Mouse (Mus musculus) testis, adult 2 months (tissue): ENCODE measurements around the gene Cyp26b1. TPM values are rescaled to one million over a fixed set of nuclear protein-coding genes. Genes with fewer than 3 reads are reported as not detected.

Experiments
- H3K27ac ChIP-seq: fragments of 200-500 bp; 2 replicates; pipeline ENCODE4 v1.5.1; 2012; ENCODE audit warnings: low read depth, low read length; ENCODE audit not compliant: control insufficient read depth, insufficient read depth
- H3K27me3 ChIP-seq: fragments of 200-500 bp; 2 replicates; pipeline ENCODE4 v1.6.1; 2012; ENCODE audit warnings: mild to moderate bottlenecking, low read length, moderate library complexity; ENCODE audit not compliant: control insufficient read depth, insufficient read depth
- H3K36me3 ChIP-seq: fragments of 200-500 bp; 2 replicates; pipeline ENCODE4 v1.6.1; 2012; ENCODE audit warnings: mild to moderate bottlenecking, low read length; ENCODE audit not compliant: control insufficient read depth, insufficient read depth
- H3K4me1 ChIP-seq: fragments of 200-500 bp; 2 replicates; pipeline ENCODE4 v1.6.1; 2012; ENCODE audit warnings: low read length; ENCODE audit not compliant: control insufficient read depth, insufficient read depth
- H3K4me3 ChIP-seq: fragments of 200-500 bp; 2 replicates; pipeline ENCODE4 v1.5.1; 2012; ENCODE audit warnings: low read depth, mild to moderate bottlenecking, low read length, moderate library complexity, mixed read lengths; ENCODE audit not compliant: control insufficient read depth
- CTCF ChIP-seq: fragments of 200-500 bp; IDR thresholded peaks from 2 replicates; pipeline ENCODE4 v1.5.1; 2012; ENCODE audit warnings: low read depth, mild to moderate bottlenecking, inconsistent platforms, low read length, moderate library complexity; ENCODE audit not compliant: control insufficient read depth, insufficient read depth, insufficient replicate concordance
- POLR2A ChIP-seq: fragments of 200-500 bp; IDR thresholded peaks from 2 replicates; pipeline ENCODE4 v1.6.1; 2012; ENCODE audit warnings: low read depth, mild to moderate bottlenecking, inconsistent platforms, low read length, moderate library complexity; ENCODE audit not compliant: control insufficient read depth
- polyA plus RNA-seq: library from polyadenylated mRNA; depleted of rRNA; stranded (reverse); fragments of >200 nt; gene quantifications from 2 replicates; pipeline ENCODE4 v1.2.3, GENCODE M21; 2012

Gene Cyp26b1
- polyA plus RNA-seq, 1 experiment: 14.0 TPM

DNA sequence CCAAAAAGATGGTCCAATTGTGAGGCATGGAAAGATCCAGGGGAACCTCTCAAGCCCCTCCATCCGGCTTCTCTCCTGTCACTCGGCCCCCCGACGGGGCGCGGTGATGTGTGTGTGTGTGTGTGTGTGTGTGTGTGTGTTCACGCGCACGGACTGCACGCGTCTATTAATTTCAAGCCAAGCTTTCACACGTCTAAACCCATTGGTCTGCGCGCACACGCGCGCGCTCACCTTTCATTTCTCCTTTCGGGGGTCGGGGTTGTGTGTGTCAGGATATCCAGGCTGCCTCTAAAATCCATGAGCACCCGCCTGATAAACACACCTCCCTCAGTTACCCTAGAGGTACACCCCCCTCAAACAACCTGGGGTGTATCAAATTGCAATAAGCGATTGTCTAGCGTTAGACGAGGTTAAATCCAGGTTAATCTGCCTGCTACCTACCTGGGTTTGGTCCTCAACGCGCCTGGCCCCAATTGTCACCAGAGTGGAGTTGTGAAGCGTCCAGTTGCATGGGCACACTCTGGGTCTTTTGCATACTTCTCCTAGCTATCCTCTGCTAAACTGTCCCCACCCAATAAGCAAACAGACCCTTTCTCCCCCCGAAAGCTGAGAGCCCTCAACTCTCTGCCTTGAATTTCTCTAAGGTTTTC is 7.0 kb downstream of the Cyp26b1 start:
- peak overlapping the region; percentile 77 for H3K27ac ChIP-seq
- no peak for TF ChIP-seq CTCF
- no peak for TF ChIP-seq POLR2A
- H3K27me3 ChIP-seq: peaks cover 2% of the 10 kb centered on the region; the same call in 1 of the 2 replicates
- H3K4me3 ChIP-seq: peak overlapping the region; percentile 80
- H3K36me3 ChIP-seq: no peaks in the 10 kb centered on the region
- peaks cover 35% of the 10 kb centered on the region for H3K4me1 ChIP-seq

GRCm38 (mm10) chr6:84585686-84586300 is 7.9 kb downstream of the Cyp26b1 start:
- peaks cover 2% of the 10 kb centered on the region; the same call in 1 of the 2 replicates for H3K27me3 ChIP-seq
- H3K27ac ChIP-seq: peak overlapping the region; percentile 67
- peaks cover 35% of the 10 kb centered on the region for H3K4me1 ChIP-seq
- H3K36me3 ChIP-seq: no peaks in the 10 kb centered on the region
- TF ChIP-seq CTCF (no peak), POLR2A (no peak)
- peak overlapping the region; percentile 71 for H3K4me3 ChIP-seq

- no peak for TF ChIP-seq POLR2A
- no peak for TF ChIP-seq CTCF
- Histone ChIP-seq H3K27me3 (peaks cover 2% of the 10 kb centered on the region; the same call in 1 of the 2 replicates), H3K27ac (peak overlapping the region; percentile 79), H3K4me1 (peaks cover 35% of the 10 kb centered on the region), H3K36me3 (no peaks in the 10 kb centered on the region), H3K4me3 (peak overlapping the region; percentile 71)
Observed at GRCm38 (mm10) chr6:84584783-84585685, 8.7 kb downstream of the Cyp26b1 start.

GRCm38 (mm10) chr6:84583841-84584782 is 9.6 kb downstream of the Cyp26b1 start:
- Histone ChIP-seq H3K36me3 (no peaks in the 10 kb centered on the region), H3K27me3 (peaks cover 2% of the 10 kb centered on the region; the same call in 1 of the 2 replicates), H3K4me3 (peak overlapping the region; percentile 71), H3K27ac (peak overlapping the region; percentile 74), H3K4me1 (peaks cover 31% of the 10 kb centered on the region)
- TF ChIP-seq POLR2A (no peak), CTCF (no peak)

DNA sequence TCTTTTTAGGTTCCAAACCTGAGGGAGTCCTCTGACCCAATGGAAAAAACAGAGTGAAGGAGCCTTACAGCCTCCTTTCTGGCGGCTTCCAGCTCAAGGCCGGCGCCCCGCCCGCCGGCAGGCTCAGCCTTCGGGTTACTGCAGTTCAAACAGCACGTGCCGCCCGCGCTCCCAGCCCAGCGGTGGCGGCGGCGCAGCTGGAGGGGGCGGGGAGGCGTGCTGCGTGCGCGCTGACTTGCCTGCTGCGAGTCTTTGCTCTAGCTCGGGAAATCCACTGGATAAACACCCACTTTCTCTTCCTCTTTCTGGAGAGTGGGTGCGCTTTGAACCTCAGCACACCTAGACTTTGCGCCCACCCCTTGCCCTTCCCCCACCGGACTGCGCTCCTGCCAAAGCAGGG is 10.3 kb downstream of the Cyp26b1 start:
- H3K4me3 ChIP-seq: peak overlapping the region; percentile 59
- no peak for TF ChIP-seq POLR2A
- no peak for TF ChIP-seq CTCF
- peaks cover 29% of the 10 kb centered on the region for H3K4me1 ChIP-seq
- H3K27me3 ChIP-seq: peaks cover 2% of the 10 kb centered on the region; the same call in 1 of the 2 replicates
- no peaks in the 10 kb centered on the region for H3K36me3 ChIP-seq
- peak overlapping the region; percentile 74 for H3K27ac ChIP-seq

DNA sequence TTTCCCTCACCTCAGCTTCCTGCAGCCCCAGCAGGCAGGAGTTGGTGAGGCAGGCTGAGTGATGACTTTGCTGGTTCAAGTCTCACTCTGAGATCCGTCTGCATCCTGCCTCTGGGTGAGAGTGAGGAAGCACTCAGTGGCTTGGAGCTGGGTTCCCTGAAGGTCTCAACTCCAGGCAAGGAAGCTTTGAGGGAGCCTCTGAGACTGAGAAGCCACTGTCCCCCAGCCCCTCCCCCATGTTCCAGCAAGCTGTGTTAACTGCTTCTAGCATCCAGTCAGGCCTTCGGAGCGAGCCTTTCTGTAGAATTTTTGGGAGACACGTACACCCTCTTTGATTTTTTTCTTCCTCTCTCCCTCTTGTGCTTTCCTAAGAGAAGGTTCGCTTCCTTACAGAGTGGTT is 10.9 kb downstream of the Cyp26b1 start:
- Histone ChIP-seq H3K4me3 (no peak overlapping the region), H3K36me3 (no peaks in the 10 kb centered on the region), H3K4me1 (peaks cover 28% of the 10 kb centered on the region), H3K27ac (peak overlapping the region; percentile 74), H3K27me3 (peaks cover 2% of the 10 kb centered on the region; the same call in 1 of the 2 replicates)
- TF ChIP-seq POLR2A: no peak
- no peak for TF ChIP-seq CTCF
